Comparison of ENCODE assay signal across 17 mouse cellular contexts in the genomic region with DNA sequence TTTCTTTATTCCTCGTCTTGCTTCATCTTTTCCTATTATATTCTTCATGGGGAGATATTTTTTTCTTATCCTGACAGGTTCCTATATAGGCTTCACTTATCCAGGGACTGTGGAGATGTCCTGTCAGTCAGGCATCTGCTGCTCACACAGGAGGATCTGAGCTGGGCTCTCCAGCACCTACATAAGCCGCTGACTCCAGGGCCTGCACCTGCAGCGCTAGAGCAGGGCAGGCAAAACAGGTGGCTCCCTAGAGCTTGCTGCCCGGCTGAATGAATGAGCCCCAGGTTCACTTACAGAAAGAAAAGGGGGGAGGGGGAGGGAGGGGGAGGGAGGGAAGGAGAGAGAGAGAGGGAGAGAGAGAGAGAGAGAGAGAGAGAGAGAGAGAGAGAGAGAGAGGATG.
DNase-seq lines count a peak whose midpoint lies in the region; ATAC-seq and TF ChIP-seq lines count a peak whose summit lies in the region.
"Had no signal": no experiment of that assay in that cellular context is flagged by ENCODE, and none has a peak within 500 bp of the region (broad histone marks: within the 10 kb centered on the region; RNA-seq: fewer than 3 reads in every experiment).

No protein-coding gene starts in this region.

- no peak overlapping the region for H3K9ac ChIP-seq in hindbrain, embryonic 13.5 days
- no peak overlapping the region for H3K9ac ChIP-seq in kidney, embryonic 15.5 days
- no peak overlapping the region for H3K9ac ChIP-seq in kidney, embryonic 14.5 days (ENCODE audit: low read depth, low read length)
- H3K9ac ChIP-seq in midbrain, embryonic 16.5 days (ENCODE audit: low read depth, low read length), result no peak overlapping the region
- H3K9ac ChIP-seq in midbrain, postnatal 0 days (replicated peaks; ENCODE audit: low read length, poor library complexity, severe bottlenecking), result no peak overlapping the region
- H3K9ac ChIP-seq in heart, embryonic 11.5 days (ENCODE audit: low read depth, low read length), result no peak overlapping the region
- H3K9ac ChIP-seq: heart, embryonic 13.5 days; hindbrain, embryonic 15.5 days had no signal

- no peak overlapping the region for H3K4me3 ChIP-seq in hindbrain, embryonic 13.5 days
- no peak overlapping the region for H3K4me3 ChIP-seq in hindbrain, embryonic 10.5 days
- no peak overlapping the region for H3K4me3 ChIP-seq in kidney, embryonic 15.5 days (replicated peaks)
- H3K4me3 ChIP-seq in kidney, embryonic 14.5 days (ENCODE audit: low read length), result no peak overlapping the region
- no peak overlapping the region for H3K4me3 ChIP-seq in midbrain, embryonic 16.5 days (ENCODE audit: low read depth, low read length)
- no peak overlapping the region for H3K4me3 ChIP-seq in midbrain, postnatal 0 days (ENCODE audit: low read depth, low read length)
- H3K4me3 ChIP-seq in heart, embryonic 11.5 days (ENCODE audit: low read depth, low read length), result no peak overlapping the region
- H3K4me3 ChIP-seq: forebrain, embryonic 10.5 days; heart, embryonic 13.5 days; hindbrain, embryonic 15.5 days had no signal

- H3K4me2 ChIP-seq in hindbrain, embryonic 13.5 days, result no peak overlapping the region
- no peak overlapping the region for H3K4me2 ChIP-seq in kidney, embryonic 15.5 days
- no peak overlapping the region for H3K4me2 ChIP-seq in kidney, embryonic 14.5 days (replicated peaks; ENCODE audit: low read depth, low read length)
- no peak overlapping the region for H3K4me2 ChIP-seq in midbrain, embryonic 16.5 days (ENCODE audit: low read length)
- no peak overlapping the region for H3K4me2 ChIP-seq in midbrain, postnatal 0 days (ENCODE audit: low read depth, low read length, poor library complexity, severe bottlenecking)
- H3K4me2 ChIP-seq in heart, embryonic 11.5 days, result no peak overlapping the region
- H3K4me2 ChIP-seq: heart, embryonic 13.5 days; hindbrain, embryonic 15.5 days had no signal

- no peak for TF ChIP-seq CTCF in midbrain, postnatal 0 days (IDR thresholded peaks at IDR 0.05)

- no peak for ATAC-seq in hindbrain, embryonic 13.5 days (ENCODE audit: low FRiP score)
- ATAC-seq in kidney, embryonic 15.5 days (replicated peaks; ENCODE audit: low FRiP score), result 0 out of 2 replicates have a peak, but pooled peaks have one; percentile 27
- no peak for ATAC-seq in kidney, embryonic 14.5 days (ENCODE audit: low FRiP score, low TSS enrichment)
- 0 out of 2 replicates have a peak, but pooled peaks have one; percentile 27 for ATAC-seq in midbrain, embryonic 16.5 days
- ATAC-seq in midbrain, postnatal 0 days (ENCODE audit: low FRiP score), result no peak
- ATAC-seq in heart, embryonic 11.5 days (replicated peaks; ENCODE audit: insufficient number of reproducible peaks, low FRiP score, low TSS enrichment), result no peak
- ATAC-seq: activated CD4-positive, CD25-positive, alpha-beta regulatory T cell, adult 4 months; CD4-positive, CD25-positive, alpha-beta regulatory T cell, adult 4 months; inflammation-experienced regulatory T-cells, adult 6 months had no signal

- peaks cover 20% of the 10 kb centered on the region for H3K36me3 ChIP-seq in hindbrain, embryonic 13.5 days
- H3K36me3 ChIP-seq in hindbrain, embryonic 10.5 days, result peaks cover 16% of the 10 kb centered on the region
- H3K36me3 ChIP-seq in kidney, embryonic 15.5 days, result peaks cover 18% of the 10 kb centered on the region
- H3K36me3 ChIP-seq in kidney, embryonic 14.5 days (ENCODE audit: control insufficient read depth, insufficient read depth, low read length), result no peaks in the 10 kb centered on the region; the same call in 1 of the 2 replicates
- H3K36me3 ChIP-seq in midbrain, embryonic 16.5 days (ENCODE audit: control insufficient read depth, insufficient read depth, low read length), result no peaks in the 10 kb centered on the region
- peaks cover 5% of the 10 kb centered on the region for H3K36me3 ChIP-seq in midbrain, postnatal 0 days (ENCODE audit: insufficient read depth, low read length)
- H3K36me3 ChIP-seq in heart, embryonic 11.5 days (ENCODE audit: control insufficient read depth, insufficient read depth, low read length), result no peaks in the 10 kb centered on the region
- H3K36me3 ChIP-seq: hindbrain, embryonic 15.5 days had no signal

- H3K9me3 ChIP-seq in hindbrain, embryonic 13.5 days, result no peaks in the 10 kb centered on the region
- no peaks in the 10 kb centered on the region for H3K9me3 ChIP-seq in hindbrain, embryonic 10.5 days
- H3K9me3 ChIP-seq in kidney, embryonic 15.5 days (replicated peaks), result no peaks in the 10 kb centered on the region
- H3K9me3 ChIP-seq in kidney, embryonic 14.5 days (ENCODE audit: control insufficient read depth, low read length), result no peaks in the 10 kb centered on the region
- H3K9me3 ChIP-seq in midbrain, embryonic 16.5 days (replicated peaks; ENCODE audit: control insufficient read depth, low read length, poor library complexity, severe bottlenecking), result no peaks in the 10 kb centered on the region
- H3K9me3 ChIP-seq in midbrain, postnatal 0 days (ENCODE audit: low read length), result no peaks in the 10 kb centered on the region
- no peaks in the 10 kb centered on the region for H3K9me3 ChIP-seq in heart, embryonic 11.5 days (replicated peaks; ENCODE audit: control insufficient read depth, low read length)
- H3K9me3 ChIP-seq: forebrain, embryonic 10.5 days; heart, embryonic 13.5 days; hindbrain, embryonic 15.5 days had no signal

- no peaks in the 10 kb centered on the region for H3K27me3 ChIP-seq in hindbrain, embryonic 13.5 days
- H3K27me3 ChIP-seq in hindbrain, embryonic 10.5 days (ENCODE audit: insufficient read depth, poor library complexity, severe bottlenecking), result no peaks in the 10 kb centered on the region
- H3K27me3 ChIP-seq in kidney, embryonic 15.5 days, result no peaks in the 10 kb centered on the region
- H3K27me3 ChIP-seq in kidney, embryonic 14.5 days (ENCODE audit: control insufficient read depth, insufficient read depth, low read length), result no peaks in the 10 kb centered on the region
- no peaks in the 10 kb centered on the region for H3K27me3 ChIP-seq in midbrain, embryonic 16.5 days (ENCODE audit: control insufficient read depth, insufficient read depth, low read depth, low read length)
- H3K27me3 ChIP-seq in midbrain, postnatal 0 days (ENCODE audit: insufficient read depth, low read length), result no peaks in the 10 kb centered on the region
- no peaks in the 10 kb centered on the region for H3K27me3 ChIP-seq in heart, embryonic 11.5 days (ENCODE audit: control insufficient read depth, insufficient read depth, low read length)
- H3K27me3 ChIP-seq: hindbrain, embryonic 15.5 days had no signal

- peak overlapping the region; percentile 14; the same call in 1 of the 2 replicates for H3K27ac ChIP-seq in hindbrain, embryonic 13.5 days
- no peak overlapping the region for H3K27ac ChIP-seq in hindbrain, embryonic 10.5 days
- H3K27ac ChIP-seq in kidney, embryonic 15.5 days, result no peak overlapping the region
- no peak overlapping the region for H3K27ac ChIP-seq in kidney, embryonic 14.5 days (ENCODE audit: low read depth, low read length)
- no peak overlapping the region for H3K27ac ChIP-seq in midbrain, embryonic 16.5 days (ENCODE audit: low read length)
- no peak overlapping the region for H3K27ac ChIP-seq in midbrain, postnatal 0 days (ENCODE audit: low read depth, low read length)
- H3K27ac ChIP-seq in heart, embryonic 11.5 days (ENCODE audit: low read depth, low read length), result no peak overlapping the region
- H3K27ac ChIP-seq: forebrain, embryonic 10.5 days had no signal

- peaks cover 32% of the 10 kb centered on the region for H3K4me1 ChIP-seq in hindbrain, embryonic 13.5 days (replicated peaks)
- peaks cover 16% of the 10 kb centered on the region for H3K4me1 ChIP-seq in hindbrain, embryonic 10.5 days (replicated peaks)
- H3K4me1 ChIP-seq in kidney, embryonic 15.5 days, result peaks cover 10% of the 10 kb centered on the region
- H3K4me1 ChIP-seq in kidney, embryonic 14.5 days (ENCODE audit: control insufficient read depth, insufficient read depth, low read length), result peaks cover 10% of the 10 kb centered on the region; the same call in 1 of the 2 replicates
- peaks cover 10% of the 10 kb centered on the region for H3K4me1 ChIP-seq in midbrain, embryonic 16.5 days (ENCODE audit: control insufficient read depth, insufficient read depth, low read length)
- peaks cover 4% of the 10 kb centered on the region; the same call in 1 of the 2 replicates for H3K4me1 ChIP-seq in midbrain, postnatal 0 days (ENCODE audit: insufficient read depth, low read length)
- H3K4me1 ChIP-seq in heart, embryonic 11.5 days (ENCODE audit: control insufficient read depth, insufficient read depth, low read length), result no peaks in the 10 kb centered on the region

- no peak for DNase-seq in hindbrain, embryonic 10.5 days (ENCODE audit: low spot score)
- DNase-seq in midbrain, postnatal 0 days (ENCODE audit: low spot score), result no peak
- peak; percentile 75 for DNase-seq in A20 (ENCODE audit: low read depth, low spot score)
- DNase-seq: cerebellum, adult 11-12 months; cerebellum, adult 8-10 months; gastrocnemius, postnatal 25 days had no signal

- WGBS in hindbrain, embryonic 13.5 days, result 23% methylated on average over 4 of the region's 4 CpGs
- WGBS in hindbrain, embryonic 10.5 days, result 32% methylated on average over 4 of the region's 4 CpGs
- 44% methylated on average over 4 of the region's 4 CpGs for WGBS in kidney, embryonic 15.5 days
- WGBS in kidney, embryonic 14.5 days, result 44% methylated on average over 4 of the region's 4 CpGs
- WGBS in midbrain, embryonic 16.5 days, result 18% methylated on average over 4 of the region's 4 CpGs
- WGBS in midbrain, postnatal 0 days, result 28% methylated on average over 4 of the region's 4 CpGs
- WGBS in heart, embryonic 11.5 days (ENCODE audit: insufficient replicate concordance), result 56% methylated on average over 4 of the region's 4 CpGs

Comparison
In these comparisons a context has a peak if more than half of its experiments do, and no peak if none do; other contexts are left out.
1. ATAC-seq: peak in kidney, embryonic 15.5 days (single experiment) and midbrain, embryonic 16.5 days (single experiment); none in hindbrain, embryonic 13.5 days (single experiment), kidney, embryonic 14.5 days (single experiment), midbrain, postnatal 0 days (single experiment) and heart, embryonic 11.5 days (single experiment).